Mouse (Mus musculus) adrenal gland, postnatal 4 days (tissue): ENCODE measurements around the gene Ttc21b. TPM values are rescaled to one million over a fixed set of nuclear protein-coding genes. Genes with fewer than 3 reads are reported as not detected.
A peak's percentile ranks its signal among the peaks of the same experiment; 100 is the strongest.
"Not testable (repeated sequence)": the region's sequence is repeated elsewhere in the genome, so short reads cannot be mapped to it uniquely, and the experiment has no call there.

Experiments used
- DNase-seq, 2 experiments: peaks; one replicate each; pipeline ENCODE4 v3.0.0; 2021 to 2022; ENCODE audit warnings: low spot score in 2 of 2, mixed read lengths in 2 of 2
- long read RNA-seq, 2 experiments: library from polyadenylated mRNA; stranded (forward); transcript quantifications; one replicate each; pipeline ENCODE4 v2.0.0; 2021
- total RNA-seq, 2 experiments: library from RNA; stranded (reverse); gene quantifications; 2 replicates each; pipeline ENCODE4 v1.2.3; 2021

Ttc21b gene
- 1 to 10 TPM; 7.0 to 8.6 TPM for total RNA-seq
- long read RNA-seq, experiment 1, full-length matches to known transcripts, result 1 of 1 reads
- long read RNA-seq, experiment 1, partial matches to known transcripts, result 0 of 1 reads
- long read RNA-seq, experiment 1, other reads (novel, unspliced or antisense), result 0 of 1 reads
- long read RNA-seq, experiment 2, full-length matches to known transcripts, result 1 of 6 reads
- long read RNA-seq, experiment 2, partial matches to known transcripts, result 5 of 6 reads
- long read RNA-seq, experiment 2, other reads (novel, unspliced or antisense), result 0 of 6 reads

DNA sequence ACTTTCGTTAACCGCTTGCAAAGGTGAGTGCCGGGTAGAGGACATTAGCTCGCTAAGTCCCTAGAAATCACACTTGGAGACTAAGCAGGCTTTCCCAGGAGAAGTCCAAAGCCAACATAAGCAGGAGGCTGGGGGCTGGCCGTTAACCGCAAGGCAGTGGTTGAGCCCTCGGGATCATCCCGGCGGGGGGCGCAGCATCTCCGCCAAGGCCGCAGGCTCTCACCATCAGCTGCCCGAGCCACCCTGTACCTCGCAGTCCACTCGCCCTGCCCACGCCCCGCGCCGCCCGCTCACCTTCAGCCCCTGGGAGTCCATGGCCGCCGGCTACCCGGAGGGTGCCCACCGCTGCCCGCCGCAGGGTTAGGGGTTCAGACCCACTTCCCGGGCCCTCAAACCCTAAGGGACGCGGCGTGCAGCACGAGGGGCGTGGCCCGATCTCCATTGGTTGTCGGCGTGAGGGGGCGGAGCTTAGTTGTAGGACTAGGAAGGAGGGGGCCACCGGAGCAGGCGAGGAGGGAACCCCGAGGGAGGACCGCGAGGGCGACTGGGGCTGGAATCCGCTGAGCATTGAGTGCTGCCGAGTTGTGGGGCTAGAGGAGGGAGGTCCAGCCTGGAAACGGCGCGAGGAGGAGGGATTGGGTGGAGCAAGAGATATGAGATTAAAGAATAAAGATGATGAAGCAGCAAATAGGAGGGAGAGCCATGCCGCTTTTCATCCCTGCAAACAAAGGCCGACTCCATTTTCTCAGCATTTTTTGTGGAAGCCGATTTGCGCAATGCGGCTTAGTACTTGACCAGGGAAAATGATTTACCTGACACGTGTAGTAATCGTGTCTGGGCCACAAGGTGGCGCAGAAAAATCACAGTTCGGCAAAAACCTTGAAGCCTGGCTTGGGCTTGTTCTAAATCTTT is at the start of gene Ttc21b:
Ttc21b (minus strand) TSS at position 398 of the 912 bp plus-strand sequence.
- DNase-seq, result peak; percentile 89 to 93

GRCm38 (mm10) chr2:66272551-66272950 is 16.1 kb upstream of the Ttc21b start:
- no peak for DNase-seq

DNA sequence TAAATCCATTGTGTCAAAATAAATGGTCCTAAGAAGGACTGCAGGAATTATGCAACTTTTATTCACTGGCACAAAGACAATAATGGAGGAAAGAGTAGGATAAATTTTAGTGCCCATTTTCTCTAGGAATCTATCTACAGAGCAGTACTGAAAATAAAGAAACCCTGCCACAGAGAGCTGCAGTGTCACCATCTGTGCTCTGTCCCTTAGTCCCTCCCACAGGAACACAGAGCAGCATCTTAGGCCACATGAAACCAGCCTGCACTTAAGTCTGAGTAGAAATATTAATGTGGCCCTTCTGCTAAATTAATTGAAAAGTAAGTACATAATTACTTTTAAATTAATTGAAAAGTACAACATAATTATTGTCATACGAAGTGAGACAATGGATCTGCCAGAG is 12.4 kb downstream of the Ttc21b start:
- no peak for DNase-seq

DNA sequence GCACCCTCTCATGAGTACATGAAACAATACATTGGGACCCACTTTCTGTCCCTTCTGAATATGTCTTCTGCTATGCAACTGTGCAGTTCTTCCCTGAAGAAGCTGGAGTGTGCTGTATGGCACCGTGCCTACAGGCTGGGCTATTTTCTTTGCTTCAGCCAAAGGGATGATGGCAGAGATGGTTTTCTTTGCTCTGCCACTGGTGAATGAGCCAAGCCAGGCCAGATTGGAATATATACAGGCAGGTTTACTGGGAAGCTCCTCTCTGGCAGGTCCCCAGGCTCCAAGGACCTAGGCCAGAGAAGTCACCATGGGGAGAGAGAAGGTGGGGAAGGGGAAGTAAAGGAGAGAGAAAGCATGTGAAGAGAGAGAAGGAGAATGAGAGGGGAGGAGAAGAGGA is 16.1 kb downstream of the Ttc21b start:
- no peak for DNase-seq

- no peak for DNase-seq
These were observed 17.5 kb downstream of the Ttc21b start for GRCm38 (mm10) chr2:66238886-66239285.

- no peak for DNase-seq
These were observed 35.5 kb downstream of the Ttc21b start for GRCm38 (mm10) chr2:66220954-66221353.

DNA sequence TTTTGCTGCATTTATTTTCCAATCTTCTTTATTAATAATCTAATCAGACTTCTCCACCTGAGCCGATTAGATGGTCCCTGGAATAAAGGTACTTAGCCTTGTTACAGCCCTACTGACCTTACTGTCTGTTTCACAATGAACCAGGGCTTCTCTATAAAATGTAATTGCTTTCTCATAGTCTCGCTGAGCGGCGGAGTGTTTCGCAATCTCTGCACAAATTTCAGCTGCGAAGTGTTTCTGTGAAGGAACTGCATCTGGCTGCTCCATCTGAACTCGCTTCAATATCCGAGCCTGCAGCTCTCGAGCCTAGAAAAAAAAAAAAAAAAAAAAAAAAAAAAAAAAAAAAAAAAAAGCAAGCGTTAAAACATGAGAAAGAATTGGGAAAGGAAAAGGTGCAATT is 46.5 kb downstream of the Ttc21b start:
- DNase-seq, result no peak

DNA sequence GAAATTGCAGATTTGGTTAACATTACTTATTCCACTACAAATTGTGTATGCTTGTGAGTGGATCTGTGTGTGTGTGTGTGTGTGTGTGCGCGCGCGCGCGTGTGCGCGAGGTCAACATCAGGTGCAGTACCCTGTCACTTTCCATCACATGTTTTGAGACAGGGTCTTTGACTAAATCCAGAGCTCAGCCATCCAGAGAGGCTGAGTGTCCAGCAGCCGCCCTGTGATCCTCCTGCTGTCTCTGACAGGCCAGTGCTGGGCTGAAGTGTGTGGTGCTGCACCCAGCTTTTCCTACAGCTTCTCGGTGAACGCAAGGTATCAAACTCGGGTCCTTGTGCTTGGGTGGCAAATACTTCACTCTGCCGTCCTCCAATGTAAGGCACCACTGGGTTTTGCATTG is 47.1 kb downstream of the Ttc21b start:
- DNase-seq, result no peak

DNA sequence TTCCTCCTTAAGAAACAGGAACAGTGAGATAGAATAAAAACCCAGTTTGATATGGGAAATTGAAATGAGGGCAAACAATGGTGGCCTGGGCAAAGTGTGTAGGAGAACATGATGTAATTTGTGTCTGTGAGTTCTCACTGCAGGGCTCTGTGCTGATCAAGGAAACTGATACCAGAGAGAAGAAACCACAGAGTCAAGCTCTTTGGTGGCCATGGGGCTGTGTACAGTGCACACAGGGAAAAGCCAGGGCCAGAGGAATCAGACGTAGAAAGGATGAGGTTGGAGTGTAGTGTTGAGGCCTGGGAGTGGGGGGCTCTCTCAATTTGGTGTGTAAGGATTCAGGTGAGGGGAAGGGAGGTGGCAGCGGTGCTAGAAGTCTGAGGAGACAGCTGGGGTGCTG is 49.6 kb downstream of the Ttc21b start:
- no peak for DNase-seq

DNA sequence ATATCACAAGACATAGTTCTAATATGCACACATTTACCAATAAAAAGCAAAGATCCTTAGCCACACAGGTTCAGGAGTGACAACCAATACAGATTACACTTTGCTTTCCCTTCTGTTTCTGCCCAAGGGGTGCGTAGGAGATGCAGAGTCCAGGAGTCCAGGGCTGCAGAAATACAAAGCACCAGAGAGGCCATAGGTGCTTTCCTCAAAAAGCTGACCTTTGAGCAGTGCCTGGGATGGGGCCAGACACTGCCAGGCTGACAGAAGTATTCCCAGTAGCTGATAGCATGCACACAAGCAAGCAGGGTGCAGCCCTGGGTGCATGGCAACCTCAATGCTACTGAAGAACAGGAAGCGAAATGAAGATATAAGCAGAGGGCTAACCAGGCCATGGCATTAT is 52.2 kb downstream of the Ttc21b start:
- DNase-seq, result no peak

GRCm38 (mm10) chr2:66200195-66200594 is 56.2 kb downstream of the Ttc21b start:
- DNase-seq, result no peak

DNA sequence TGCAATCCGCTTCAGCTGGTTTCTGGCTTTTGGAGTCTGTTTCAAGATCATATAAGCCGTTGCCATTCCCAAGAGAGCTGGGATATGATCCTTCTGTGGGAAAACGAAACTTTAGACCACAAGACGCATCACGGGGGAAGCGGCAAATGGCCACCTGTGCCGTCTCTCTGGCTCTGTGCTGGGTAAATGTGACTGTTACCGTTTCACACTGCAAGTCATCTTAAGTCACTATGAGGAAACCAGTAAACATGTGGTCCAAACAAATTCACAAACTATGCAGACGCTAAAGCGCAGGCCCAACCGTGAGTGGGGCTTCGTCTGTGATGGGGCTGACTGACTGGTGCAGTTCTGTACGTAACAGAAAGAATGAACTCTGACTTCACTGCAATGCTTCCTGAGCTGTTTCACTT is 64.7 kb downstream of the Ttc21b start:
- DNase-seq, result no peak

- no peak for DNase-seq
These were observed 66.3 kb downstream of the Ttc21b start for GRCm38 (mm10) chr2:66190157-66190556.

- DNase-seq, result not testable (repeated sequence)
These were observed 67.2 kb downstream of the Ttc21b start for GRCm38 (mm10) chr2:66189197-66189596.

GRCm38 (mm10) chr2:66187520-66187919 is 68.9 kb downstream of the Ttc21b start:
- DNase-seq, result no peak

DNA sequence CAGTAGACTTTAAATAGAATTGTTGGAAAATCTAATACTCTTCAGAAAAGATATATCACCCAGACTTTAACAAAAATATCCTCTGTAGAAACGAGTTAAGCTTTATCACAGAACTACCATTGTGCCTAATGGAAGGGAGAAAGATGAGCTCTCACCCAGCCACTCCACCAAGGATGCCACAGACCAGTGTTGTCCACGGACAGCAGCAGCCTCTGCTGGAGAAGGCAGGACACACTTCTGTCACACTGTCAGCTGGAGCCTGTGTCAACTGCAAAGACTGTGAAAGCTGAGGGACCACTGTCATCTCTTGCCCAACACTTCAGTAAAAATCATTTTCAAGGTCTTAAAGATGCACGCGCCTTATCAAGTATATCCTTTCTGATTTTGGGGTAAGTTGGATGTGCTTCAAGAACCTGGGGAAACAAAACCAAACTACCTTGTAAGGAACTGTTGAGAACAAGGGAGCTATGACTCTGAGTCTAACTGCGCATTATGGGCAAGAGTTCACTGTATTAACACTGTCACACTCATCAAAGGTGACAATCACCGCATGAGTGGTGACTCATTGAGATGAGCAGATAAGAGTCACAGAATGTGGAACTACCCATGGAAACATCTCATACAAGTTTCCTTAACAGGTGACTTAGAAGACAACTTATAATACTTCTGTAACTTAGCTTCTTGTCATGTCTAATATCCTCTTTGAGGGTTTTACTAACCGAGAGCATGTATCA is 71.8 kb downstream of the Ttc21b start:
- no peak for DNase-seq

GRCm38 (mm10) chr2:66180293-66180692 is 76.1 kb downstream of the Ttc21b start:
- DNase-seq, result peak in 1 of 2 experiments; percentile 26

- DNase-seq, result no peak
These were observed 76.6 kb downstream of the Ttc21b start for GRCm38 (mm10) chr2:66179782-66180181.

GRCm38 (mm10) chr2:66178848-66179215 is 77.6 kb downstream of the Ttc21b start:
- DNase-seq, result no peak

- DNase-seq, result no peak
These were observed 78.2 kb downstream of the Ttc21b start for GRCm38 (mm10) chr2:66177886-66178847.

DNA sequence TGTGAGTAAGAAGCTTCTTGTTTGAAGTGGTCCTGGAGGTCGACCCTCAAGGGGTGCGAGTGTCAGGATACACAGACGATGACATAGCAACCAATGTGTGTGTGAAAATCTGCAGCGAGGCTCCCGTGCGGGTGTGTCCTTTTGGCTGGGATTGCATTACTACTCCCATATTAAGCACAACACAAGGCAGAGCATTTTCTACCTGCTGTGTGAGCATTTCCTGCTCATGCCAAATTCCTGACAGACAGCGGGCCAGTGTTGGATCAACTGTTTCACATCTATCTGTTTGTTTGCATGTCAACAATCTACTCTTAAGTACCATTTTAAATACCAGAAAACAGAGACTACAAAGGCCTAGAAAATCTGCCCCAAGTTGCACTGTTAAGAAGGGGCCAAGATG is 79.4 kb downstream of the Ttc21b start:
- DNase-seq, result no peak
